Mouse (Mus musculus): ENCODE measurements at regions not wholly inside any gene's neighbourhood (a gene's known extent, or its start where the extent isn't known, plus 50 kb on each side); places are given as distances from the start of the nearest gene placed in this dataset.

DNA sequence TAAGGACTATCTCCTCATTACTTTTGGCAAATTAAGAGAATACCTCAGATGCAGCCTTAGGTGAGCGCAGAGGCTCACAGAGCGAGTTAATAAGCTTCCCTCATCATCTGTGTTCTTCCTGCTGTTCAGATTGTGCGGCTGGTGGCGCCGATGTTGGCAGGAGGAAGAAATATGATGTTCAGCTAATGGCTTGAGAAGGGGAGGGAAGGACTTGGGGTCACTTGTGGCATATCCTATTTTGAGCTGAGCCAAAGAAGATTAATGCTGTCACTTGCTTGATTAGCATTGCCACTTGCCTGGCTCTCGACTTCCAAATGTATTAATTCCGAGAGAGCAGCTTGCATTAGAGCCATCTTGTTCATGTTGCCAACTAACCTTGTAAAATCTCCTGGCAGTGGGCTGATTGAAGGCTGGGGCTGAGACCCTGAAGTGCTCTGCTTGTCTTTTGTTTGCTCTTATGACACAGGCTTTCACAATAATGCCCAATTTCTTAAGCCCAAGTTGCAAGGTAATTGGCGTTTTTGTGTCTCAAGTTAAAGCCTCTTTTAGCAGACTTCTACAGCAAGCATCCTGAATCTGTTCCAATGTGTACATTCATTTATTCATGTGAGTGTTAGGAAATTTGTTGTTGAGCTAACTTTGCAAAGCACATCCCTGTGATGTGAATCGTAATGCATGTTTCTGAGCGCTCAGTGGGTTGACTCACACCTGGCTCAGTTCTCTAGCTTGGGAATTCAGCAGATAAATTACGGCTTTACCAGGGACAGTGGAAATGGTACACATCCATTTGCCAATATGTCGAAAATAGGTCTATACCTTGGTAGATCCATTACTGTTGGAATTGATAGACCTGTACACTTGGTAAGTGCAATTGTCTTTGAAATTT, 167.6 kb downstream of the Fam173b start:
- DNase-seq (no peak), ATAC-seq (ENCODE audit: insufficient read depth) (no peak)
- Histone ChIP-seq H3K36me3 (ENCODE audit: insufficient read depth) (no peaks in the 10 kb centered on the region), H3K4me2 (no peak overlapping the region), H3K4me3 (ENCODE audit: low read depth, low read length) (no peak overlapping the region), H3K9me3 (ENCODE audit: low read depth, low read length) (no peaks in the 10 kb centered on the region), H3K9ac (no peak overlapping the region), H3K27ac (ENCODE audit: low read depth) (no peak overlapping the region), H3K27me3 (ENCODE audit: insufficient read depth, low read length) (no peaks in the 10 kb centered on the region), H3K4me1 (ENCODE audit: insufficient read depth) (no peaks in the 10 kb centered on the region)
- 78% methylated on average over 12 of the region's 12 CpGs for WGBS
- no peak for TF ChIP-seq CTCF (IDR thresholded peaks at IDR 0.05; ENCODE audit: low read depth)

DNA sequence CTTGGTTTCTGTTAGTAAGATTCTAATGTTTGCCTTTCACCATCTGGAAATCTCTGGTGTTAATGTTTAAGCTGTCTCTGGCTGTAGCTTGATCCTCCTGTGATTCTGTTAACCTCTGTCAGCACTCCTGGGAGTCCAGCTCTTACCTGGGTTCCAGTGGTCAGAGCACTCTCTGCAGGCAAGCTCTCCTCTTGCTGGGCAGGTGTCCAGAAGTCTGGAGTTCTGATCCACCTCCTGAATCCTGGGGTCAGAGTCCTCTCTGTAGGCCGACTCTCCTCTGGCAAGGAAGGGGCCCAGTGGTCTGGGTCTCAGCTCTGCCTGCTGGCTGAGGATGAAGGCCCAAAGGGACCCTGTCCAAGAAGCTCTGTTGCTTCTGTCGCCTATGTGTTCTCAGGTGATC, 181.4 kb downstream of the Fam173b start:
- no peaks in the 10 kb centered on the region for H3K27me3 ChIP-seq (ENCODE audit: insufficient read depth, low read length)
- H3K4me1 ChIP-seq (ENCODE audit: insufficient read depth) = no peaks in the 10 kb centered on the region
- 92% methylated on average over 2 of the region's 2 CpGs for WGBS
- H3K4me3 ChIP-seq (ENCODE audit: low read depth, low read length) = no peak overlapping the region
- no peak overlapping the region for H3K4me2 ChIP-seq
- H3K9me3 ChIP-seq (ENCODE audit: low read depth, low read length) = no peaks in the 10 kb centered on the region
- no peaks in the 10 kb centered on the region for H3K36me3 ChIP-seq (ENCODE audit: insufficient read depth)
- DNase-seq (no peak), ATAC-seq (ENCODE audit: insufficient read depth) (no peak)
- H3K9ac ChIP-seq = no peak overlapping the region
- H3K27ac ChIP-seq (ENCODE audit: low read depth) = no peak overlapping the region
- TF ChIP-seq CTCF (IDR thresholded peaks at IDR 0.05; ENCODE audit: low read depth) = no peak

DNA sequence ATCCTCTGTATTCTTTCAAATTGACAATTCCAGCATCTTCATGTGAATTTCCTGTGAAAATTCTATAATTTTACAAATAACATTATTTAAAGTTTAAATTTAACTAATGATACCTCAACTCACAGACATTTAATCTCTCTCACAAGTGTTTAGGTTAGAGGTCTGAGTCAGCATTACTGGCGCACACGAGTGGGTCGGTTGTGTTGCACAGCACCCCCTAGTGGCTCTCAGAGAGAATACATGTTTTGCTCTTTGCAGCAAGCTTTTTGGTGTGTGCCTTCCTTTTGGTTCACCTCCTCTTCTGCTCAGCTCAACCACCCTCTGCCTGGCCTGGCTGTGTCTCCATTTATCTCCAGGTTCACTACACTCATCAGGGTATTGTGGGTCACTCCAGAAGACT, 183.4 kb downstream of the Fam173b start:
- Histone ChIP-seq H3K9ac (no peak overlapping the region), H3K4me3 (ENCODE audit: low read depth, low read length) (no peak overlapping the region), H3K27ac (ENCODE audit: low read depth) (no peak overlapping the region), H3K27me3 (ENCODE audit: insufficient read depth, low read length) (no peaks in the 10 kb centered on the region), H3K4me1 (ENCODE audit: insufficient read depth) (no peaks in the 10 kb centered on the region), H3K36me3 (ENCODE audit: insufficient read depth) (no peaks in the 10 kb centered on the region), H3K4me2 (no peak overlapping the region), H3K9me3 (ENCODE audit: low read depth, low read length) (0 out of 2 replicates have a peak, but pooled peaks cover under 1% of the 10 kb centered on the region)
- TF ChIP-seq CTCF (IDR thresholded peaks at IDR 0.05; ENCODE audit: low read depth) = peak; percentile 45
- no peak for DNase-seq
- ATAC-seq (ENCODE audit: insufficient read depth) = no peak
- WGBS = 80% methylated on average over 3 of the region's 3 CpGs

DNA sequence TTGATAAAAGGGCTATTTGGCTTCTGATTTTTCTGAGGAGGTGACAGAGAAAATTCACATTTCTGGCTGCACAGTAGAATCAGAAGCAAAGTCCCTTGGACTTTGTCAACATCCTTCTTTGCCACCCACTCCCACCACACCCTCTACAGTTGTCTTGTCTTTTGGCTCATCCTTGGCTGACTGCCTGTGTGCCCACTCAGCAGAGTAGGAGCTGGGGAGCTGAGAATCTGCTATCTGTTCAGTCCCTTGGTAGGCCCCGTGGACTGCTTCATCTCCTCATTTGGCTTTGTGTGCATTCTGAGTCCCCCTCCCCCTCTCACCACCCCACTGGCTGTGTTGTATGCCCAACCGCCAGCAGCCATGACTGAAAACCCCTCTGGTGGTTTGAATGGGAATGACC, 197.2 kb downstream of the Fam173b start:
- no peaks in the 10 kb centered on the region for H3K36me3 ChIP-seq (ENCODE audit: insufficient read depth)

DNA sequence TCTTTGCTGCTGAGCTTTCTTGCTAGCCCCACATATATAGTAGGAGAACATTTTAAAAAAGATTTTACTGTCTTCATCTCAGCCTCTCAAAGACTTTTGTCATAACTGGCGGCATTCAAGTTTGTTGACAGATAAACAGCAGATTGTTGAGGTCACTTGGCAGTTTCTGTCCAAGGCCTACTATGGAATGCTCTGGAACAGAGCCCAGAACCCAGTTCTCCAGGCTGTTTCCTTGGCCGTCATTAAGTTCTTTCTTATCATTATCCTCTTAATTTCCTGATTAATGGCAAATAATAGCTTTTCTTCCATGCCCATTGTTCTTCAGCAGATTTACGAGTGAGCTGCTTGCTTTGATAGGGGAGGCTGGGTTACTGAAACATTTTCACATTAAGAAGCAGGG, 203.9 kb downstream of the Fam173b start:
- no peak overlapping the region for H3K4me2 ChIP-seq
- no peak overlapping the region for H3K4me3 ChIP-seq (ENCODE audit: low read depth, low read length)
- H3K9me3 ChIP-seq (ENCODE audit: low read depth, low read length) = no peaks in the 10 kb centered on the region
- no peak for TF ChIP-seq CTCF (IDR thresholded peaks at IDR 0.05; ENCODE audit: low read depth)
- H3K9ac ChIP-seq = no peak overlapping the region
- no peaks in the 10 kb centered on the region for H3K27me3 ChIP-seq (ENCODE audit: insufficient read depth, low read length)
- no peaks in the 10 kb centered on the region for H3K36me3 ChIP-seq (ENCODE audit: insufficient read depth)
- H3K27ac ChIP-seq (ENCODE audit: low read depth) = no peak overlapping the region
- DNase-seq (peak; percentile 90), ATAC-seq (ENCODE audit: insufficient read depth) (peak; percentile 78)
- no peaks in the 10 kb centered on the region for H3K4me1 ChIP-seq (ENCODE audit: insufficient read depth)
- 31% methylated on average over 3 of the region's 3 CpGs for WGBS

More for the DNA sequence above, 197.2 kb downstream of the Fam173b start:
- Histone ChIP-seq H3K4me3 (ENCODE audit: low read depth, low read length) (no peak overlapping the region), H3K4me2 (no peak overlapping the region), H3K9ac (no peak overlapping the region), H3K27me3 (ENCODE audit: insufficient read depth, low read length) (no peaks in the 10 kb centered on the region), H3K9me3 (ENCODE audit: low read depth, low read length) (no peaks in the 10 kb centered on the region), H3K4me1 (ENCODE audit: insufficient read depth) (no peaks in the 10 kb centered on the region), H3K27ac (ENCODE audit: low read depth) (no peak overlapping the region)
- 82% methylated on average over 2 of the region's 2 CpGs for WGBS
- no peak for TF ChIP-seq CTCF (IDR thresholded peaks at IDR 0.05; ENCODE audit: low read depth)
- no peak for DNase-seq
- no peak for ATAC-seq (ENCODE audit: insufficient read depth)

DNA sequence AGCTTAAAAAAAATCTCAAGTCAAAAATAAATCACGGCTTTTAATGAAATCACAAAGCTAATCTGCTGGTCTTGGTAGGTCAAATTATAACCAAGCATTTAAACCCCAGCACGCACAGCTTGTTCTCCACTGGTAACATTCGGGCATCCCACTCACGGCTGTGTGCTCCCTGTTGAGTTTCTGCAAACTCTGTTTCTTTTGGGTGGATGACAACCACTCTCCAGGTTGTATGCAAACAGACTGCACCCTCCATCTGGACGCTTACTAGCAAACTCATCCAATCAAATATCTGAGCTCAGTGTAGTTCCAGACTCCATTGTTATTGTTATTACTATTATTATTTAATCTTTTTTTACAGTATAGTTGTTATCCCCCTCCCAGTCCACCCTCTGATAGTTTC, 213.9 kb downstream of the Fam173b start:
- Histone ChIP-seq H3K27me3 (ENCODE audit: insufficient read depth, low read length) (no peaks in the 10 kb centered on the region), H3K9me3 (ENCODE audit: low read depth, low read length) (no peaks in the 10 kb centered on the region), H3K9ac (no peak overlapping the region), H3K36me3 (ENCODE audit: insufficient read depth) (no peaks in the 10 kb centered on the region), H3K4me2 (no peak overlapping the region), H3K27ac (ENCODE audit: low read depth) (no peak overlapping the region), H3K4me3 (ENCODE audit: low read depth, low read length) (no peak overlapping the region), H3K4me1 (ENCODE audit: insufficient read depth) (no peaks in the 10 kb centered on the region)
- WGBS = 79% methylated on average over 5 of the region's 5 CpGs
- DNase-seq (no peak), ATAC-seq (ENCODE audit: insufficient read depth) (no peak)
- no peak for TF ChIP-seq CTCF (IDR thresholded peaks at IDR 0.05; ENCODE audit: low read depth)

DNA sequence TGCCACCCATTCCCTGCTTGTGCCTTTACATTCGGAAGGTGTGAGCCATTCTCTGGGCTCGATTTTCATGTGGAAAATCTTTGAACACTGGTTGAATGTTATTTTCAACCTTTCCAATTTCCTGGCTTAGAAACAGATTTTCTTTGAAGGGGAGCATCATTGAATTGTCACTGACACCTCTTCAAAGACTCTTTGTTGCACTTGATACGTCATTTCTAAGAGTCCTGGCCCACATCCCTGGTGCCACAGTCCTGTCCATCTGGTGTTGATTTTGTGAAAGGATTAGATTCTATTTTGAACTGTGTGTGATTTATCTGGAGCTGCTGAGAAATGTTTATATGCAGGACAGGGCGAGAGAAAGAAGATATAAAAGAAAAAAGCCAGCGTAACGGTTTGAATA, 217.6 kb downstream of the Fam173b start:
- Histone ChIP-seq H3K9me3 (ENCODE audit: low read depth, low read length) (no peaks in the 10 kb centered on the region), H3K4me3 (ENCODE audit: low read depth, low read length) (no peak overlapping the region), H3K27ac (ENCODE audit: low read depth) (no peak overlapping the region), H3K36me3 (ENCODE audit: insufficient read depth) (no peaks in the 10 kb centered on the region), H3K4me2 (no peak overlapping the region), H3K27me3 (ENCODE audit: insufficient read depth, low read length) (no peaks in the 10 kb centered on the region), H3K9ac (no peak overlapping the region), H3K4me1 (ENCODE audit: insufficient read depth) (no peaks in the 10 kb centered on the region)
- ATAC-seq (ENCODE audit: insufficient read depth) = peak; percentile 92
- WGBS = 24% methylated on average over 6 of the region's 6 CpGs
- no peak for TF ChIP-seq CTCF (IDR thresholded peaks at IDR 0.05; ENCODE audit: low read depth)
- peak; percentile 87 for DNase-seq
